Mouse (Mus musculus) neural tube, embryonic 12.5 days (tissue): ENCODE data around the gene Elac2. TPM values are rescaled to one million over a fixed set of nuclear protein-coding genes. Genes with fewer than 3 reads are reported as not detected.

Source experiments
- ATAC-seq: fragments of 200-750 bp; cut with Nextera tagmentation; 2 replicates; pipeline ENCODE4 v1.8.0; 2017; ENCODE audit warnings: low read depth, mild to moderate bottlenecking, moderate TSS enrichment, moderate library complexity; ENCODE audit not compliant: low FRiP score
- H3K27ac ChIP-seq: fragments of 300-500 bp; sonication (generic); 2 replicates; pipeline ENCODE4 v1.5.1; 2016
- H3K27me3 ChIP-seq: fragments of 300-500 bp; sonication (generic); replicated peaks from 2 replicates; pipeline ENCODE4 v1.6.1; 2016; ENCODE audit warnings: mild to moderate bottlenecking
- H3K36me3 ChIP-seq: fragments of 300-500 bp; sonication (generic); 2 replicates; pipeline ENCODE4 v1.6.1; 2016; ENCODE audit warnings: mild to moderate bottlenecking
- H3K4me1 ChIP-seq: fragments of 300-500 bp; sonication (generic); 2 replicates; pipeline ENCODE4 v1.6.1; 2016
- H3K4me2 ChIP-seq: fragments of 300-500 bp; sonication (generic); replicated peaks from 2 replicates; pipeline ENCODE4 v1.6.1; 2016; ENCODE audit warnings: mild to moderate bottlenecking
- H3K4me3 ChIP-seq: fragments of 300-500 bp; sonication (generic); 2 replicates; pipeline ENCODE4 v1.5.1; 2016
- H3K9ac ChIP-seq: fragments of 300-500 bp; sonication (generic); 2 replicates; pipeline ENCODE4 v1.6.1; 2016; ENCODE audit warnings: mild to moderate bottlenecking
- H3K9me3 ChIP-seq: fragments of 300-500 bp; sonication (generic); 2 replicates; pipeline ENCODE4 v1.6.1; 2016; ENCODE audit warnings: mild to moderate bottlenecking
- WGBS: fragments of 180-500 bp; shearing (Covaris S2); methylation state at CpG from one replicate; pipeline ENCODE4 v1.1.7; 2016; 5-methylcytosine and 5-hydroxymethylcytosine counted together
- polyA plus RNA-seq: library from polyadenylated mRNA; unstranded; fragments of >200 nt; fragmentation: Nextera tagmentation; extraction: Ambion mirVana; gene quantifications from 2 replicates; pipeline ENCODE4 v1.2.1, GENCODE M21; 2016

Elac2 gene
- 37.5 and 38.8 TPM in 2 replicates for polyA plus RNA-seq

- Histone ChIP-seq H3K4me2 (peak within 1 kb of the TSS; percentile 88), H3K36me3 (peaks cover 26% of the 10 kb centered on the region), H3K9me3 (no peaks in the 10 kb centered on the region), H3K9ac (peak within 1 kb of the TSS; percentile 78), H3K27me3 (no peaks in the 10 kb centered on the region), H3K27ac (no peak within 1 kb of the TSS), H3K4me3 (peak within 1 kb of the TSS; percentile 90), H3K4me1 (peaks cover 18% of the 10 kb centered on the region)
- peak; percentile 98 for ATAC-seq
- under 1% methylated on average over 65 of the region's 65 CpGs for WGBS
Measured at GRCm38 (mm10) chr11:64978720-64979488, at the start of gene Elac2. Elac2 (plus strand) TSS chr11:64979038.

- Histone ChIP-seq H3K9me3 (no peaks in the 10 kb centered on the region), H3K4me1 (no peaks in the 10 kb centered on the region), H3K4me2 (no peak overlapping the region), H3K27me3 (no peaks in the 10 kb centered on the region), H3K27ac (no peak overlapping the region), H3K4me3 (no peak overlapping the region), H3K36me3 (no peaks in the 10 kb centered on the region), H3K9ac (no peak overlapping the region)
- 88% methylated on average over 2 of the region's 2 CpGs for WGBS
- ATAC-seq = no peak
Measured at GRCm38 (mm10) chr11:64929130-64929529, 49.7 kb upstream of the Elac2 start.

GRCm38 (mm10) chr11:64931060-64931770 lies 47.6 kb upstream of the Elac2 start:
- no peak overlapping the region for H3K4me3 ChIP-seq
- H3K9ac ChIP-seq = no peak overlapping the region
- no peak for ATAC-seq
- H3K27me3 ChIP-seq = no peaks in the 10 kb centered on the region
- 55% methylated on average over 11 of the region's 11 CpGs for WGBS
- H3K4me1 ChIP-seq = no peaks in the 10 kb centered on the region
- no peaks in the 10 kb centered on the region for H3K9me3 ChIP-seq
- no peak overlapping the region for H3K4me2 ChIP-seq
- no peak overlapping the region for H3K27ac ChIP-seq
- H3K36me3 ChIP-seq = no peaks in the 10 kb centered on the region

GRCm38 (mm10) chr11:64937226-64937625 lies 41.6 kb upstream of the Elac2 start:
- no peaks in the 10 kb centered on the region for H3K36me3 ChIP-seq
- no peak overlapping the region for H3K27ac ChIP-seq
- no peak overlapping the region for H3K9ac ChIP-seq
- H3K27me3 ChIP-seq = no peaks in the 10 kb centered on the region
- WGBS = 91% methylated on average over 2 of the region's 2 CpGs
- H3K4me1 ChIP-seq = no peaks in the 10 kb centered on the region
- no peak overlapping the region for H3K4me2 ChIP-seq
- ATAC-seq = no peak
- no peak overlapping the region for H3K4me3 ChIP-seq
- no peaks in the 10 kb centered on the region for H3K9me3 ChIP-seq

GRCm38 (mm10) chr11:64941193-64941592 lies 37.6 kb upstream of the Elac2 start:
- H3K4me3 ChIP-seq = no peak overlapping the region
- no peak overlapping the region for H3K9ac ChIP-seq
- H3K36me3 ChIP-seq = no peaks in the 10 kb centered on the region
- H3K27me3 ChIP-seq = no peaks in the 10 kb centered on the region
- no peaks in the 10 kb centered on the region for H3K9me3 ChIP-seq
- no peak overlapping the region for H3K27ac ChIP-seq
- 93% methylated on average over 2 of the region's 2 CpGs for WGBS
- no peaks in the 10 kb centered on the region for H3K4me1 ChIP-seq
- ATAC-seq = no peak
- no peak overlapping the region for H3K4me2 ChIP-seq

- no peaks in the 10 kb centered on the region for H3K36me3 ChIP-seq
Measured at GRCm38 (mm10) chr11:64949782-64950181, 29.1 kb upstream of the Elac2 start.

GRCm38 (mm10) chr11:64956962-64957729 lies 21.7 kb upstream of the Elac2 start:
- Histone ChIP-seq H3K9ac (no peak overlapping the region), H3K27me3 (no peaks in the 10 kb centered on the region), H3K36me3 (no peaks in the 10 kb centered on the region), H3K27ac (no peak overlapping the region), H3K9me3 (no peaks in the 10 kb centered on the region), H3K4me3 (no peak overlapping the region), H3K4me2 (peak overlapping the region; percentile 29), H3K4me1 (peaks cover 15% of the 10 kb centered on the region; the same call in 1 of the 2 replicates)
- 16% methylated on average over 16 of the region's 16 CpGs for WGBS
- no peak for ATAC-seq

More at GRCm38 (mm10) chr11:64949782-64950181, 29.1 kb upstream of the Elac2 start:
- Histone ChIP-seq H3K4me1 (no peaks in the 10 kb centered on the region), H3K4me3 (no peak overlapping the region), H3K27me3 (no peaks in the 10 kb centered on the region), H3K9ac (no peak overlapping the region), H3K9me3 (no peaks in the 10 kb centered on the region), H3K27ac (no peak overlapping the region), H3K4me2 (no peak overlapping the region)
- no peak for ATAC-seq
- WGBS = 73% methylated on average over 3 of the region's 3 CpGs

- ATAC-seq = no peak
- H3K9me3 ChIP-seq = no peaks in the 10 kb centered on the region
- no peaks in the 10 kb centered on the region for H3K27me3 ChIP-seq
- no peak overlapping the region for H3K4me2 ChIP-seq
- H3K9ac ChIP-seq = no peak overlapping the region
- no peak overlapping the region for H3K4me3 ChIP-seq
- H3K36me3 ChIP-seq = no peaks in the 10 kb centered on the region
- H3K27ac ChIP-seq = no peak overlapping the region
- 89% methylated on average over 2 of the region's 2 CpGs for WGBS
- peaks cover 3% of the 10 kb centered on the region; the same call in 1 of the 2 replicates for H3K4me1 ChIP-seq
Measured at GRCm38 (mm10) chr11:64962629-64963028, 16.2 kb upstream of the Elac2 start.

GRCm38 (mm10) chr11:64968507-64968906 lies 10.3 kb upstream of the Elac2 start:
- Histone ChIP-seq H3K9ac (no peak overlapping the region), H3K27ac (no peak overlapping the region), H3K9me3 (no peaks in the 10 kb centered on the region), H3K4me2 (no peak overlapping the region), H3K36me3 (no peaks in the 10 kb centered on the region), H3K27me3 (no peaks in the 10 kb centered on the region), H3K4me1 (peaks cover 4% of the 10 kb centered on the region), H3K4me3 (no peak overlapping the region)
- ATAC-seq = peak; percentile 93
- 8% methylated on average over 3 of the region's 3 CpGs for WGBS

- no peak overlapping the region for H3K9ac ChIP-seq
- ATAC-seq = no peak
Measured at GRCm38 (mm10) chr11:64968939-64969342, 9.9 kb upstream of the Elac2 start.

GRCm38 (mm10) chr11:64971471-64971988 lies 7.3 kb upstream of the Elac2 start:
- H3K4me3 ChIP-seq = no peak overlapping the region
- H3K4me2 ChIP-seq = no peak overlapping the region
- no peaks in the 10 kb centered on the region for H3K27me3 ChIP-seq
- peaks cover 4% of the 10 kb centered on the region for H3K4me1 ChIP-seq
- no peak overlapping the region for H3K9ac ChIP-seq
- no peak overlapping the region for H3K27ac ChIP-seq
- H3K36me3 ChIP-seq = no peaks in the 10 kb centered on the region
- no peaks in the 10 kb centered on the region for H3K9me3 ChIP-seq
- no peak for ATAC-seq
- 85% methylated on average over 3 of the region's 3 CpGs for WGBS

More at GRCm38 (mm10) chr11:64968939-64969342, 9.9 kb upstream of the Elac2 start:
- 59% methylated on average over 4 of the region's 4 CpGs for WGBS
- Histone ChIP-seq H3K4me1 (peaks cover 4% of the 10 kb centered on the region), H3K27me3 (no peaks in the 10 kb centered on the region), H3K4me3 (no peak overlapping the region), H3K27ac (no peak overlapping the region), H3K9me3 (no peaks in the 10 kb centered on the region), H3K4me2 (no peak overlapping the region), H3K36me3 (no peaks in the 10 kb centered on the region)

GRCm38 (mm10) chr11:64972418-64972817 lies 6.4 kb upstream of the Elac2 start:
- Histone ChIP-seq H3K4me2 (no peak overlapping the region), H3K36me3 (no peaks in the 10 kb centered on the region), H3K4me3 (no peak overlapping the region), H3K9ac (no peak overlapping the region), H3K4me1 (peaks cover 4% of the 10 kb centered on the region), H3K9me3 (no peaks in the 10 kb centered on the region), H3K27ac (no peak overlapping the region), H3K27me3 (no peaks in the 10 kb centered on the region)
- ATAC-seq = no peak
- WGBS = 76% methylated on average over 2 of the region's 2 CpGs
